Mouse (Mus musculus): ENCODE measurements around the gene Hipk3.

Gene Hipk3

GRCm38 (mm10) chr2:104471161-104471560, 23.1 kb downstream of the Hipk3 start:
- DNase-seq (ENCODE audit: low spot score) = no peak

- DNase-seq (ENCODE audit: low spot score) = no peak
Observed at GRCm38 (mm10) chr2:104470536-104470935, 23.7 kb downstream of the Hipk3 start.

GRCm38 (mm10) chr2:104468419-104468818, 25.8 kb downstream of the Hipk3 start:
- DNase-seq (ENCODE audit: low spot score) = no peak

DNA sequence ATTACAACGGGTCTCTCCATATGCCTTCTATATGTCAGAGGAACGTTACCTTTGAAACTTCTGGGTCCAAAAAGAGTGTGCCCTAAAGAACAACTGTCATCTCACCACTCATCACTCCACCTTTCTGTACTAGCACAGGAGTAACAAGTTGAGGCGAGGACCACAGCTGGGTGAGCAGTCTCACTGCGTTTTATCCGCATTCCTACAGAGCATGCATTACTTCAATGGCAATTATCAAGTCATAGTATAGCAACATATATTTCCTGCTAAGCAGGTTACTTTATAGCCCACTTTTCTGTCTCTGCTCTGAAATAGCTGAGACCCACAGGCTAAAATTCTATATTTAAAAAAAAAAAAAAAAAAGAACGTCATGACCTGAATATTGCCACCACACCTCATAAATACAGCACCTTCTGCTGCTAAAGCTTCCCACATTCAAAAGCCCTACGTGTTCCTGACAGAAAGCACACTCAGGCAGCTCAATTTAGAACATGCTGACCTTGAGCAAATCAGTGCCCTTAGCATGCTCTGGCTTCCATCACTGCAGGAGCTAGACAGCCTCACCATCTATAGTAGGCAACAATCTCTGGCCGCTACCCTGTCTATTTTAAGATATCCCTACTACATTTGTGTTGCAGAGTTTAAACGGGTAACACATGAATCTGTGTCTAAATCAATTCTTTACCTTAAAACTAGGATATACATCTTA, 27.2 kb downstream of the Hipk3 start:
- DNase-seq (ENCODE audit: low spot score) = no peak

GRCm38 (mm10) chr2:104465639-104466430, 28.4 kb downstream of the Hipk3 start:
- no peak for DNase-seq (ENCODE audit: low spot score)

DNA sequence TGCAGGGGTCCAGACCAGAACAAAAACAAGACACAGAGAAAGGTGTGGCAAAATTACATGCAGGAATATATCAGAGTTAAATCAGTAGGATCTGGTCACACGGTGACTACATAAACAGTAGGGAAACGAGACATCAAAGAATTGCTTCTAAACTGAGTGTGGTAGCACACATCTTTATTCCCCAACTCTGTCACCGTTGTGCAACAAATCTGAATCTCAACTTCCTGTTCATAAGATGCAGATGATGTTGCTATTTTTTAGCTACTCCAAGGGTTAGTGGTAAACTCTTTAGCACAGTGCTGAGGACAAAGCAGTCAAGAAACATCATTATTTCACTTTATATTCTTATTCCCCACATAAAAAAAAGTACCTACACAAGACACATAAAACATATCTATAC, 34.2 kb downstream of the Hipk3 start:
- DNase-seq (ENCODE audit: low spot score) = no peak

DNA sequence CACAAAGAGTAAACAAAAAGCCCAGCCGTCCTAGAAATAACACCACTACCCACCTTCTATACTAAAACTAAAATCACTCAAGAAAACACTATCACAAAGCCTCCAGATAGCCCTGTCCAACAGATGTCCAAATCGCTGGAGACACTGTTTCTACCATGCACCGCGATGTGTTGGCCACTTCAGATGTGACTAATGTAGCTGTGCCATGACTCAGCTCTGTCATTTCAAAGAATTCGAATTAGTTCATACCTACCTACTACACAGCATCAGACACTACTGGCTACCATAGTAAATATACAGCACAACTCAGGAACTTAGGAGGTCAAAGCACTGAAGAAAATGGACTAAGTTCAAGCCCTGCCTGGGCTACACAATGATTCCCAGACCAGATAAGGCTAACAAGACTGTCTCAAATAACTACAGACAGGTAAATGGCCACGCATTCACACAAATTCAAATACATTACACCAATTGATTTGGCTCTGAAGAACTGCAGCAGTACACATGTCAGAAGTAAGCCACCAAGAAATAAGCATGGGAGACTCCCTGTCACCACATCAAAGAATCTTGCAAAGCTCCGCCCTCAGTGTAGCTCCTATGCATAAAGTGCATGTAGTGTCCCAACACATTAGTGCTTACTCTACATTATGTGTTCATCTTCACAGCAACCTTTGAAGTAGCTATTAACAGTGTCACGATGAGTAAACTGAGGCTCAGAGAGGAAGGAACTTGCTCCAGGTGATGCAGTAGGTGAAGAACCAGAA, 35.5 kb downstream of the Hipk3 start:
- DNase-seq (ENCODE audit: low spot score) = no peak

GRCm38 (mm10) chr2:104457106-104457505, 37.1 kb downstream of the Hipk3 start:
- DNase-seq (ENCODE audit: low spot score) = no peak

GRCm38 (mm10) chr2:104450685-104451084, 43.6 kb downstream of the Hipk3 start:
- no peak for DNase-seq (ENCODE audit: low spot score)

DNA sequence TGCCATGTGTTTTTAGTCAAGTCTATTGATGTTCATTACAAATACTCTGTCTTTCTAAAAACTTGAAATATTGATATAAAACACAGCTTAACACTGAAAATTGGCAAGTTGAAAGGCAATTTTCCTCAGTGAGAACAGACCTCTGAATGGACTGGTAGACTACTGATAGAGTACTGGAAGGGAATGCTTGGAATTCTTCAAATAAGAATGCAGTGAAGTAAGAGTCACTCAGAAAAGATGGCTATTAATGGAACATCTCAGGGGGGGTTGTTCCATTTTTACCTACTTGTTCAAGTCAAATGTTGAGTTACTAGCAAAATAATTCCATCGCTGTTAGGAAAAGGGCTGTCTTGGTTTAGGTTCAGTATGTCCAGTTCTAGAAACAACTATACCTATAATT, 45.1 kb downstream of the Hipk3 start:
- DNase-seq (ENCODE audit: low spot score) = no peak

DNA sequence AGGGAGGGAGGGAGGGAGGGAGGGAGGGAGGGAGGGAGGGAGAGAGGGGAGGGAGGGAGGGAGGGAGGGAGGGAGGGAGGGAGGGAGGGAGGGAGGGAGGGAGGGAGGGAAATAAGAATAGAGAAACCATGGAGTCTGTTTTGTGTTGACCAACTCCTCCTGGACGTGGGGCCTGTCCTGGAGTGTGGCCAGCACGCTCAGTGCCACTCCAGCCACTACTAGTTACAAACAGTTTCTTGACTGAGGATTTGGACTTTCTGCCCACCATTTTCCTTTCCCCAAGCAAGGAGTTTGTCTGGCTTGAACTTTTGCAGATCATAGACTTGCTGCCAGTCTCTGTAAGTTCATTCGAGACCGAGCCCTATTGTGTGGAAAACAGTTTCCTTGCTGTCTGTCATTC, 46.0 kb downstream of the Hipk3 start:
- no peak for DNase-seq (ENCODE audit: low spot score)

- no peak for DNase-seq (ENCODE audit: low spot score)
Observed at GRCm38 (mm10) chr2:104446016-104446415, 48.2 kb downstream of the Hipk3 start.

DNA sequence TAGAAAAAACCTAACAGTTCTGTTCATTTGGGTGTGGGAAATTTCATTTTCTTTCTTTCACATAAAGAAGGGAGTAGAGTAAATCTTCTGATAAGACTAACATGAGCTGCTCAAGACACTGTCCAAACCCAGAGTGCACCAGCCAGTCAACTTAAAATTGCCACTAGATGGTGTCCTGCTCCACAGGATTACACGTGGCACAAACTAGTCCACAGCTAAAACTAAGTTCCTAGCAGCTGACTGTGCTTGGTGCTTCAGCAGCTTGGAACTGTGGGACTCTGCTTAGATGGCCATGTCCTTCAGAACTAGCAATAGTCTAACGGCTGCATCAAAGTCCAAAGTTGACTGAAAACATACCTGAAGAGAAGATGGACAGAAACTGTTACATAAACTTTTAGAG, 49.5 kb downstream of the Hipk3 start:
- DNase-seq (ENCODE audit: low spot score) = peak; percentile 50

- DNase-seq (ENCODE audit: low spot score) = no peak
Observed at GRCm38 (mm10) chr2:104442341-104442740, 51.9 kb downstream of the Hipk3 start.

- no peak for DNase-seq (ENCODE audit: low spot score)
Observed at GRCm38 (mm10) chr2:104436226-104436625, 58.0 kb downstream of the Hipk3 start.

- no peak for DNase-seq (ENCODE audit: low spot score)
Observed at GRCm38 (mm10) chr2:104431067-104431466, 63.2 kb downstream of the Hipk3 start.

- no peak for DNase-seq (ENCODE audit: low spot score)
Observed at GRCm38 (mm10) chr2:104430566-104430965, 63.7 kb downstream of the Hipk3 start.

DNA sequence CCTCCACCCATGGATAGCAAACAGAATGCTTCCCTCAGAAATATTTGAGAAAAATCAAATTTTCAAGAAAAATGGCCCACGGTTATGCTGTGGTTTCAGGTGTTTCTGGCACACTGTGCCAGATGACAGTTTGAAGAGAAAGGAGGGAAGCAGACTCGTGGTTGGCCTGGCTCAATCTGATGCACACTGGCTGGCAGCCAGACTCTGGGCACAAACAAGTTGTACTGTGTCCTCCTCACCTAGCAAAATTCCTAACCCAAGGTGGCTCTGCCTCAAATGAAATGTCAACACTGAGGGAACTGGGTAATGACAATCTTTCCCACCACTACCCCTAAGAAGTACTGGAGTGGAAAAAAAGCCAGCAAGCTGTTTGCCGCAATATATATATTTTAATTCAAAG, 68.1 kb downstream of the Hipk3 start:
- no peak for DNase-seq (ENCODE audit: low spot score)

GRCm38 (mm10) chr2:104422230-104422629, 72.0 kb downstream of the Hipk3 start:
- DNase-seq (ENCODE audit: low spot score) = no peak

- DNase-seq (ENCODE audit: low spot score) = no peak
Observed at GRCm38 (mm10) chr2:104420805-104421204, 73.4 kb downstream of the Hipk3 start.

DNA sequence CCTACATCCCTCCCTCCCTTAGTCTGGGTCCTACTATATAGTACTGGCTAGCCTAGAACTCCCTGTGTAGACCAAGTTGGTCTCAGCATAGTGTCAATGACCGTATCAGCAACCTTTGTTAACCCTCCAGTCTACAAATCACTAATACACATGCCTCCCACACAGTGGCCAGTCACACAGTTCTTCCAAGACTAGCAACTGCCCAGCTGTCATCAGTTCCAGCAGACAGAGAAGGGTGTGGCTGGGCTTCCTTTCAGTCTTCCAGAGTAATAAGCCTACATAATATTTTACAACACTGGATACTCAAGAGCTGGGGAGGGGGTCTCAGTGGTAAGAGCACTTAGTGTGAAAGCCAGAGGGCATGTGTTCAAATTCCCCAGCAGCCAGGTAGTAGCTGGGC, 74.2 kb downstream of the Hipk3 start:
- no peak for DNase-seq (ENCODE audit: low spot score)

GRCm38 (mm10) chr2:104419411-104419810, 74.8 kb downstream of the Hipk3 start:
- DNase-seq (ENCODE audit: low spot score) = no peak

GRCm38 (mm10) chr2:104413011-104413410, 81.2 kb downstream of the Hipk3 start:
- DNase-seq (ENCODE audit: low spot score) = no peak
